Mouse (Mus musculus) activated CD4-positive, CD25-positive, alpha-beta regulatory T cell (primary cell): Measurements from ENCODE around the gene Vmn1r107. TPM values are rescaled to one million over a fixed set of nuclear protein-coding genes. Genes with fewer than 3 reads are reported as not detected.

ENCODE experiments used
- polyA plus RNA-seq, 2 experiments: library from polyadenylated mRNA; unstranded; fragments of 100-300 nt; shearing (Covaris generic); gene quantifications; one replicate each; pipeline ENCODE4 v1.2.1; 2017

Vmn1r107 gene
- under 1 TPM; 0.27 to 0.29 TPM for polyA plus RNA-seq

DNA sequence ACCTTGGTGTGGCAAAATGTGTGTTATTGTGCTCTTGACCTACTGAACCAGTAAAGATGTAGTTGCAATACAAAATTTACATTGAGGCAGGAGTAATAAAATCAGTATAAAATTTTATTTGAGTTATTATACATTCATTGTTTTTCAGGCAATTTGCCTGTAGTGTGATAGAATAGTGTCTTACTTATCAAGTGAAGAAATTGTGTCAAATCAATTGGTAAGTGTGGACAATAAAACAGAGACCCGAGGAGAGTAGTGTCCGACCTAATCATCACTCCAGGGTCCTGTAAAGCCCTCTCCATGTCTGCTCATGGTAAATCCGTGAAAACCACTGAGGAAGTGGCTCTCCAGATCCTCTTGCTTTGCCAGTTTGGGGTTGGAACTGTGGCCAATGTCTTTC is at the start of gene Vmn1r107:
Gene Vmn1r107 (plus strand): TSS at position 301 of the 400 bp plus-strand sequence.

DNA sequence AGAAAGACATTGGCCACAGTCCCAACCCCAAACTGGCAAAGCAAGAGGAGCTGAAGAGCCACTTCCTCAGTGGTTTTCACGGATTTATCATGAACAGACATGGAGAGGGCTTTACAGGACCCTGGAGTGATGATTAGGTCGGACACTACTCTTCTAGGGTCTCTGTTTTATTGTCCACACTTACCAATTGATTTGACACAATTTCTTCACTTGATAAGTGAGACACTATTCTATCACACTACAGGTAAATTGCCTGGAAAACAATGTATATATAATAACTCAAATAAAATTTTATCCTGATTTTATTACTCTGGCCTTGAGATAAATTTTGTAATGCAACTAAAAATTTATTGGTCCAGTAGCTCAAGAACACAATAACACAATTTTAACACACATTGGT is 34.4 kb downstream of the Vmn1r107 start, which contains the start of gene Vmn1r111:
Gene Vmn1r111 (minus strand): TSS at position 101 of the 400 bp plus-strand sequence.

Other genes with a start within 250 kb of the Vmn1r107 start
- gene Vmn1r101, start 226.3 kb upstream of the Vmn1r107 start, polyA plus RNA-seq = not detected
- gene Gm10670, start 194.0 kb upstream of the Vmn1r107 start, polyA plus RNA-seq = not detected
- gene Vmn1r103, start 158.4 kb upstream of the Vmn1r107 start, polyA plus RNA-seq = not detected
- gene Vmn1r104, start 135.1 kb upstream of the Vmn1r107 start, polyA plus RNA-seq = not detected
- gene Gm5726, start 123.2 kb upstream of the Vmn1r107 start, polyA plus RNA-seq = not detected
- gene Gm4141, start 92.7 kb upstream of the Vmn1r107 start, polyA plus RNA-seq = not detected
- gene Gm4513, start 69.9 kb upstream of the Vmn1r107 start, polyA plus RNA-seq = under 1 TPM in 1 of 2 experiments, not detected in 1; 0.36 TPM
- not detected for gene Vmn1r111, start 34.3 kb downstream of the Vmn1r107 start, polyA plus RNA-seq
- under 1 TPM in 1 of 2 experiments, not detected in 1; 0.27 TPM for gene Gm10668, start 61.7 kb downstream of the Vmn1r107 start, polyA plus RNA-seq
- not detected for gene Vmn1r112, start 102.3 kb downstream of the Vmn1r107 start, polyA plus RNA-seq
- not detected for gene Vmn1r113, start 118.4 kb downstream of the Vmn1r107 start, polyA plus RNA-seq
- not detected for gene Vmn1r114, start 143.3 kb downstream of the Vmn1r107 start, polyA plus RNA-seq
- gene Vmn1r115, start 176.1 kb downstream of the Vmn1r107 start, polyA plus RNA-seq = not detected
- gene Vmn1r116, start 203.3 kb downstream of the Vmn1r107 start, polyA plus RNA-seq = not detected
- gene Vmn1r117, start 215.2 kb downstream of the Vmn1r107 start, polyA plus RNA-seq = not detected
- gene Vmn1r118, start 243.4 kb downstream of the Vmn1r107 start, polyA plus RNA-seq = not detected